Mouse (Mus musculus): ENCODE results near the gene Rhov. TPM values are rescaled to one million over a fixed set of nuclear protein-coding genes. Genes with fewer than 3 reads are reported as not detected.
A peak's percentile ranks its signal among the peaks of the same experiment; 100 is the strongest.

Rhov gene
- polyA plus RNA-seq, 1 experiment, result 5.9 TPM

GRCm38 (mm10) chr2:119250826-119251478 lies 20.1 kb downstream of the Rhov start:
- WGBS, result 7% methylated on average over 11 of the region's 11 CpGs
- no peaks in the 10 kb centered on the region for H3K36me3 ChIP-seq (ENCODE audit: control insufficient read depth, insufficient read depth, low read length)
- DNase-seq, result peak; percentile 94
- TF ChIP-seq POLR2A (IDR thresholded peaks at IDR 0.05; ENCODE audit: low read depth, low read length) (no peak), CTCF (conservative IDR thresholded peaks at IDR 0.05; ENCODE audit: insufficient read depth, insufficient read length, low read depth, low read length) (peak; percentile 95)
- H3K27ac ChIP-seq (ENCODE audit: insufficient read depth, low read depth, low read length), result peak overlapping the region; percentile 72
- peaks cover 16% of the 10 kb centered on the region; the same call in 1 of the 2 replicates for H3K4me1 ChIP-seq (ENCODE audit: control insufficient read depth, insufficient read depth, low read length)
- no peaks in the 10 kb centered on the region for H3K27me3 ChIP-seq (replicated peaks; ENCODE audit: control insufficient read depth, insufficient read depth, low read length)
- no peak overlapping the region for H3K4me3 ChIP-seq (ENCODE audit: insufficient read depth, low read depth, low read length)

- Histone ChIP-seq H3K36me3 (ENCODE audit: control insufficient read depth, insufficient read depth, low read length) (no peaks in the 10 kb centered on the region), H3K27me3 (replicated peaks; ENCODE audit: control insufficient read depth, insufficient read depth, low read length) (no peaks in the 10 kb centered on the region), H3K27ac (ENCODE audit: insufficient read depth, low read depth, low read length) (peak overlapping the region; percentile 9; the same call in 1 of the 2 replicates), H3K4me3 (ENCODE audit: insufficient read depth, low read depth, low read length) (no peak overlapping the region), H3K4me1 (ENCODE audit: control insufficient read depth, insufficient read depth, low read length) (peaks cover 16% of the 10 kb centered on the region; the same call in 1 of the 2 replicates)
- 46% methylated on average over 5 of the region's 5 CpGs for WGBS
- no peak for DNase-seq
- TF ChIP-seq POLR2A (IDR thresholded peaks at IDR 0.05; ENCODE audit: low read depth, low read length), result no peak
- TF ChIP-seq CTCF (conservative IDR thresholded peaks at IDR 0.05; ENCODE audit: insufficient read depth, insufficient read length, low read depth, low read length), result no peak
Measured at GRCm38 (mm10) chr2:119250377-119250776, 20.7 kb downstream of the Rhov start.

GRCm38 (mm10) chr2:119249592-119250061 lies 21.4 kb downstream of the Rhov start:
- DNase-seq, result peak; percentile 69
- no peaks in the 10 kb centered on the region for H3K36me3 ChIP-seq (ENCODE audit: control insufficient read depth, insufficient read depth, low read length)
- H3K4me1 ChIP-seq (ENCODE audit: control insufficient read depth, insufficient read depth, low read length), result peaks cover 16% of the 10 kb centered on the region; the same call in 1 of the 2 replicates
- H3K27ac ChIP-seq (ENCODE audit: insufficient read depth, low read depth, low read length), result peak overlapping the region; percentile 8; the same call in 1 of the 2 replicates
- WGBS, result 30% methylated on average over 4 of the region's 4 CpGs
- no peaks in the 10 kb centered on the region for H3K27me3 ChIP-seq (replicated peaks; ENCODE audit: control insufficient read depth, insufficient read depth, low read length)
- TF ChIP-seq CTCF (conservative IDR thresholded peaks at IDR 0.05; ENCODE audit: insufficient read depth, insufficient read length, low read depth, low read length) (no peak), POLR2A (IDR thresholded peaks at IDR 0.05; ENCODE audit: low read depth, low read length) (no peak)
- no peak overlapping the region for H3K4me3 ChIP-seq (ENCODE audit: insufficient read depth, low read depth, low read length)

GRCm38 (mm10) chr2:119247904-119248303 lies 23.2 kb downstream of the Rhov start:
- TF ChIP-seq POLR2A (IDR thresholded peaks at IDR 0.05; ENCODE audit: low read depth, low read length), result no peak
- TF ChIP-seq CTCF (conservative IDR thresholded peaks at IDR 0.05; ENCODE audit: insufficient read depth, insufficient read length, low read depth, low read length), result no peak
- no peak overlapping the region for H3K27ac ChIP-seq (ENCODE audit: insufficient read depth, low read depth, low read length)
- no peak for DNase-seq
- H3K4me1 ChIP-seq (ENCODE audit: control insufficient read depth, insufficient read depth, low read length), result peaks cover 16% of the 10 kb centered on the region; the same call in 1 of the 2 replicates
- 82% methylated on average over 9 of the region's 9 CpGs for WGBS
- H3K27me3 ChIP-seq (replicated peaks; ENCODE audit: control insufficient read depth, insufficient read depth, low read length), result no peaks in the 10 kb centered on the region
- H3K36me3 ChIP-seq (ENCODE audit: control insufficient read depth, insufficient read depth, low read length), result no peaks in the 10 kb centered on the region; the same call in 1 of the 2 replicates
- H3K4me3 ChIP-seq (ENCODE audit: insufficient read depth, low read depth, low read length), result no peak overlapping the region

- H3K27me3 ChIP-seq (replicated peaks; ENCODE audit: control insufficient read depth, insufficient read depth, low read length), result no peaks in the 10 kb centered on the region
- H3K27ac ChIP-seq (ENCODE audit: insufficient read depth, low read depth, low read length), result no peak overlapping the region
- DNase-seq, result no peak
- H3K4me3 ChIP-seq (ENCODE audit: insufficient read depth, low read depth, low read length), result no peak overlapping the region
- peaks cover 13% of the 10 kb centered on the region; the same call in 1 of the 2 replicates for H3K4me1 ChIP-seq (ENCODE audit: control insufficient read depth, insufficient read depth, low read length)
- TF ChIP-seq CTCF (conservative IDR thresholded peaks at IDR 0.05; ENCODE audit: insufficient read depth, insufficient read length, low read depth, low read length), result no peak
- TF ChIP-seq POLR2A (IDR thresholded peaks at IDR 0.05; ENCODE audit: low read depth, low read length), result no peak
- H3K36me3 ChIP-seq (ENCODE audit: control insufficient read depth, insufficient read depth, low read length), result no peaks in the 10 kb centered on the region; the same call in 1 of the 2 replicates
- 59% methylated on average over 7 of the region's 7 CpGs for WGBS
Measured at GRCm38 (mm10) chr2:119245246-119245645, 25.8 kb downstream of the Rhov start.

- no peak for TF ChIP-seq POLR2A (IDR thresholded peaks at IDR 0.05; ENCODE audit: low read depth, low read length)
- no peak for TF ChIP-seq CTCF (conservative IDR thresholded peaks at IDR 0.05; ENCODE audit: insufficient read depth, insufficient read length, low read depth, low read length)
- Histone ChIP-seq H3K4me3 (ENCODE audit: insufficient read depth, low read depth, low read length) (no peak overlapping the region), H3K4me1 (ENCODE audit: control insufficient read depth, insufficient read depth, low read length) (peaks cover 20% of the 10 kb centered on the region; the same call in 1 of the 2 replicates), H3K27ac (ENCODE audit: insufficient read depth, low read depth, low read length) (no peak overlapping the region), H3K27me3 (replicated peaks; ENCODE audit: control insufficient read depth, insufficient read depth, low read length) (no peaks in the 10 kb centered on the region), H3K36me3 (ENCODE audit: control insufficient read depth, insufficient read depth, low read length) (no peaks in the 10 kb centered on the region; the same call in 1 of the 2 replicates)
- 35% methylated on average over 9 of the region's 9 CpGs for WGBS
- DNase-seq, result peak; percentile 86
Measured at GRCm38 (mm10) chr2:119242548-119242947, 28.5 kb downstream of the Rhov start.

- no peak for TF ChIP-seq CTCF (conservative IDR thresholded peaks at IDR 0.05; ENCODE audit: insufficient read depth, insufficient read length, low read depth, low read length)
- TF ChIP-seq POLR2A (IDR thresholded peaks at IDR 0.05; ENCODE audit: low read depth, low read length), result no peak
- peaks cover 20% of the 10 kb centered on the region; the same call in 1 of the 2 replicates for H3K4me1 ChIP-seq (ENCODE audit: control insufficient read depth, insufficient read depth, low read length)
- no peak overlapping the region for H3K4me3 ChIP-seq (ENCODE audit: insufficient read depth, low read depth, low read length)
- no peaks in the 10 kb centered on the region for H3K27me3 ChIP-seq (replicated peaks; ENCODE audit: control insufficient read depth, insufficient read depth, low read length)
- H3K27ac ChIP-seq (ENCODE audit: insufficient read depth, low read depth, low read length), result no peak overlapping the region
- H3K36me3 ChIP-seq (ENCODE audit: control insufficient read depth, insufficient read depth, low read length), result no peaks in the 10 kb centered on the region; the same call in 1 of the 2 replicates
- WGBS, result 95% methylated on average over 4 of the region's 4 CpGs
- no peak for DNase-seq
Measured at GRCm38 (mm10) chr2:119240819-119241186, 30.3 kb downstream of the Rhov start.

All from kidney, adult 2 months (tissue).